Mouse (Mus musculus): ENCODE data around the gene Rgs10. TPM values are rescaled to one million over a fixed set of nuclear protein-coding genes. Genes with fewer than 3 reads are reported as not detected.

Rgs10 gene
- polyA plus RNA-seq, 1 experiment from 2014 or later = 5.9 TPM

- H3K27ac ChIP-seq = no peak overlapping the region
- DNase-seq (ENCODE audit: extremely low spot score, low spot score) = no peak
- no peak overlapping the region for H3K4me3 ChIP-seq
- no peaks in the 10 kb centered on the region for H3K27me3 ChIP-seq (ENCODE audit: poor library complexity, severe bottlenecking)
- 87% methylated on average over 10 of the region's 10 CpGs for WGBS
- no peaks in the 10 kb centered on the region for H3K4me1 ChIP-seq
- 0 out of 2 replicates have a peak, but pooled peaks cover under 1% of the 10 kb centered on the region for H3K9me3 ChIP-seq
- no peaks in the 10 kb centered on the region for H3K36me3 ChIP-seq (replicated peaks)
Observed at GRCm38 (mm10) chr7:128403128-128403527, 15.4 kb downstream of the Rgs10 start.

GRCm38 (mm10) chr7:128402577-128402976, 16.0 kb downstream of the Rgs10 start:
- H3K27ac ChIP-seq = no peak overlapping the region
- H3K27me3 ChIP-seq (ENCODE audit: poor library complexity, severe bottlenecking) = no peaks in the 10 kb centered on the region
- 91% methylated on average over 8 of the region's 8 CpGs for WGBS

DNA sequence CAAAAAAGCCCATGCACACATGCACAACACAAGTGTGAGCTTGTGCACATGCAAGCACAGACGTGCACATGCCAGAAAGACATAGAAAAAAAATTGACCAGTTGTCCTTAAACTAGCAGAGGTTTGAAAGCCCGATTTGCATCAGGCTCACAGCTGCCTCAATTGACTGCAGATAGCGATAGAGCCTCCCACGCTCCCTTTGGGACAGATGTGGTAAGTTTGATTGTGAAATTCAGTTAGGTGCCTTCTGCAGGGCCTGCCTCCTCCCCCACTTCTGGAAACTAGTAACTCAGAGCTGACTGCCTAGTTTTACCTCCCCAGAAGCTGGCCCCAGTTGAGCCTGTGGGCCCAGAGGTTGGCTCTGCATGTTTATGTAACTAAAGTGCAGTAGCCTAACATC, 19.9 kb downstream of the Rgs10 start:
- Histone ChIP-seq H3K4me3 (no peak overlapping the region), H3K27me3 (ENCODE audit: poor library complexity, severe bottlenecking) (no peaks in the 10 kb centered on the region), H3K27ac (no peak overlapping the region), H3K9me3 (no peaks in the 10 kb centered on the region), H3K4me1 (peaks cover 1% of the 10 kb centered on the region; the same call in 1 of the 2 replicates), H3K36me3 (replicated peaks) (no peaks in the 10 kb centered on the region)
- no peak for DNase-seq (ENCODE audit: extremely low spot score, low spot score)
- WGBS = 86% methylated on average over 4 of the region's 4 CpGs

More at GRCm38 (mm10) chr7:128402577-128402976, 16.0 kb downstream of the Rgs10 start:
- Histone ChIP-seq H3K9me3 (no peaks in the 10 kb centered on the region), H3K4me1 (no peaks in the 10 kb centered on the region), H3K36me3 (replicated peaks) (no peaks in the 10 kb centered on the region), H3K4me3 (no peak overlapping the region)
- DNase-seq (ENCODE audit: extremely low spot score, low spot score) = no peak

GRCm38 (mm10) chr7:128397066-128397465, 21.5 kb downstream of the Rgs10 start:
- 76% methylated on average over 2 of the region's 2 CpGs for WGBS
- H3K36me3 ChIP-seq (replicated peaks) = no peaks in the 10 kb centered on the region
- H3K27me3 ChIP-seq (ENCODE audit: poor library complexity, severe bottlenecking) = no peaks in the 10 kb centered on the region
- H3K27ac ChIP-seq = no peak overlapping the region
- no peak overlapping the region for H3K4me3 ChIP-seq
- no peaks in the 10 kb centered on the region for H3K9me3 ChIP-seq
- DNase-seq (ENCODE audit: extremely low spot score, low spot score) = no peak
- peaks cover 17% of the 10 kb centered on the region for H3K4me1 ChIP-seq

DNA sequence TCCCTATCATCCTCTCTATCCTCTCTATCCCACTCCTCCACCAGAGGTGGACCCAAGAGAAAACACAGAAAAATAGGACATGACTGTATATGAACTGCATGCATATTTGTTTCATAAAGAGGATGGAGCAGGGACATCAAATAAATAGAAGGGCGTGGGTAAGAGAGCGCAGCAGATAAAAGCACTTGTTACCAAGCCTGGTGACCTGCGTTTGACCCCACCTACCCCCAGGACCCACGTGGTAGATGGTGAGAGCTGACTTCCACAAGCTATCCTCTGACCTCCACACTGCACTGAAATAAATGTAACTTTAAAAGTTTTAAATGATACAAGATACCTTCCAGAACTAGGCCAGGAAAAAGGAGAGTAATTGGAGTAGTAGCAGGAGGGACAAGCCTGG, 24.8 kb downstream of the Rgs10 start:
- H3K27ac ChIP-seq = no peak overlapping the region
- no peaks in the 10 kb centered on the region for H3K9me3 ChIP-seq
- 70% methylated on average over 4 of the region's 4 CpGs for WGBS
- no peaks in the 10 kb centered on the region for H3K36me3 ChIP-seq (replicated peaks)
- H3K4me3 ChIP-seq = no peak overlapping the region
- no peak for DNase-seq (ENCODE audit: extremely low spot score, low spot score)
- peaks cover 34% of the 10 kb centered on the region for H3K4me1 ChIP-seq
- no peaks in the 10 kb centered on the region for H3K27me3 ChIP-seq (ENCODE audit: poor library complexity, severe bottlenecking)

DNA sequence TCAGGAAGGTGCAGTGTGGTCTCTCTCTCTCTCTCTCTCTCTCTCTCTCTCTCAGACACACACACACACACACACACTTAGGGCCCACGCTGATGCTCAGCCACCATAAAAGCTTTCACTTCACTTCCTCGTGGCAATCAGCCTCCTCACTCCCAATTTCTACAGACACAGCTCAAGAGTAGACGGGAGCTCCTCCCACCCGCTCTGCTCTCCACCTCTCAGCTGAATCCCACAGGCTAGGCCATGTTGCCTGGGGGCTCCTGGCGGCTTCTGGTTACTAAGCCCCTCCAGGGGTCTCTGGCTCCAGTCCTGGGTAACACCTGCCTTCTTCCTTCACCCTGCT, 25.6 kb downstream of the Rgs10 start:
- H3K27ac ChIP-seq = 0 out of 2 replicates have a peak overlapping the region, but pooled peaks have one; percentile 1
- H3K27me3 ChIP-seq (ENCODE audit: poor library complexity, severe bottlenecking) = no peaks in the 10 kb centered on the region
- no peaks in the 10 kb centered on the region for H3K36me3 ChIP-seq (replicated peaks)
- no peak overlapping the region for H3K4me3 ChIP-seq
- H3K4me1 ChIP-seq = peaks cover 38% of the 10 kb centered on the region
- H3K9me3 ChIP-seq = no peaks in the 10 kb centered on the region
- no peak for DNase-seq (ENCODE audit: extremely low spot score, low spot score)
- 48% methylated on average over 5 of the region's 5 CpGs for WGBS

DNA sequence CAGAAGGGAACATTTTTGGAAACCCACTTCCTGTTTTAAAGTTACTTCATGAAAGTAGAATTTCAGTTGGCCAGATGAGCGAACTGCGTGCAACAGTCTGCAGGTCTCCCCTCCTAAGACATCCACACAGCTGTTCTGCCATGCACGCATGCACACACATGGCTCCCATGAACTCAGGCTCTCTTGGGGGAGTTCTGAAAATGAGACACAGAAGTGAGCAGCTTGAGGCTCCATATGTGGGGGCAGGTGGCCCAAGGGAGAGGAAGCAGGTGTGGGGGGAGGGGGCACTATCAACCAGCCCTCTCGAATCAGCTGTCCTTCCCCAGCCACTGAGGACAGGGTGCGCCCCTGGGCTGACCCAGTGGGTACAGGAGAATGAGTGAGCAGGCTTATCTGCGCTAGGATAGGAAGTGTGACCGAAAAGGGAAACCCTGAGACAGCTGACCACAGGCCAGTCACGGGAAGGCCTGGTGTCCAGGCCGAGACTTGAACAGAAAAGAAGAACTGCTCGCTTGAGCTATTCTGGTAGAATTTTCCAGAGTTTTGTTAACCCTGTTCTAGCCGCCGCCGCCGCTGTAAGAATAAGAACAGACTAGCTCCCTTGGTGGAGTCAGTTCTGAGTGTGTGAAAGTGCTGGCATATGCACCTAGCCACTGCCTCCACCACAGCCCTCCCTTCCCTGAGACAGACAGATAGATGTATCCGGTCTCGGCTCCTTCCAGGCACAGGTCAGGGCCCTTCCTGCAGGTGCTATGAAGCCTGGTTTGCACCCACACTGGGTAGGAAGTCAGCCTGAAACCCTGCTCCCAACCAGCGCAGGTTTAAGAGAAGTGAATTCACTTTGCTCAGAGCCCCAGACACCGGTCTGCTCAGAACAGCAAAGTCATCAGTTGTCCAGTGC, 26.2 kb downstream of the Rgs10 start:
- Histone ChIP-seq H3K36me3 (replicated peaks) (no peaks in the 10 kb centered on the region), H3K27me3 (ENCODE audit: poor library complexity, severe bottlenecking) (no peaks in the 10 kb centered on the region), H3K9me3 (no peaks in the 10 kb centered on the region), H3K27ac (no peak overlapping the region), H3K4me3 (no peak overlapping the region), H3K4me1 (peaks cover 38% of the 10 kb centered on the region)
- WGBS = 86% methylated on average over 18 of the region's 18 CpGs
- DNase-seq (ENCODE audit: extremely low spot score, low spot score) = no peak

GRCm38 (mm10) chr7:128391267-128392057, 27.1 kb downstream of the Rgs10 start:
- Histone ChIP-seq H3K36me3 (replicated peaks) (no peaks in the 10 kb centered on the region), H3K4me1 (peaks cover 38% of the 10 kb centered on the region), H3K4me3 (no peak overlapping the region), H3K27me3 (ENCODE audit: poor library complexity, severe bottlenecking) (no peaks in the 10 kb centered on the region), H3K27ac (no peak overlapping the region), H3K9me3 (no peaks in the 10 kb centered on the region)
- no peak for DNase-seq (ENCODE audit: extremely low spot score, low spot score)
- WGBS = 57% methylated on average over 12 of the region's 12 CpGs

DNA sequence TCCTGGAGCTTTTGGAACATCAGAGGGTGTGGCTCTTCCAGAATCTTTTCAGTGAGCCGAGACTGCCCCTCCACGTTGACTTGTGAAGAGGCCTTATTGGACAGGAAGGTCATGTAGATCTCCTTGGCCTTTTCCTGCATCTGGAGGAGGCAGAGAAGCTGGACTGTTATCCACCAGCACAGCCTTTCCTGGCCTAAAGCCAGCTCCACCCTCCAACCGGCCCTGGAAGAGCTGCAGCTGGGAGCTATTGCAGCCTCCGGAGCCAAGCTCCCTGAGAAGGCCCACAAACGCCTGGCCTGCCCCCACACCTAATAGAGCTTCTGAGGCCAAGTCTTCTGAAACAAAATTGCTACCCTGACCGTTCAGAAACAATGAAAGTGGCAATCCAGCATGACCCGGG, 29.6 kb downstream of the Rgs10 start:
- no peaks in the 10 kb centered on the region for H3K27me3 ChIP-seq (ENCODE audit: poor library complexity, severe bottlenecking)
- H3K4me3 ChIP-seq = no peak overlapping the region
- no peaks in the 10 kb centered on the region for H3K9me3 ChIP-seq
- 43% methylated on average over 7 of the region's 7 CpGs for WGBS
- no peak overlapping the region for H3K27ac ChIP-seq
- no peak for DNase-seq (ENCODE audit: extremely low spot score, low spot score)
- H3K36me3 ChIP-seq (replicated peaks) = no peaks in the 10 kb centered on the region
- H3K4me1 ChIP-seq = peaks cover 38% of the 10 kb centered on the region

GRCm38 (mm10) chr7:128383726-128384463, 34.7 kb downstream of the Rgs10 start:
- H3K27me3 ChIP-seq (ENCODE audit: poor library complexity, severe bottlenecking) = no peaks in the 10 kb centered on the region
- no peak overlapping the region for H3K4me3 ChIP-seq
- H3K4me1 ChIP-seq = peaks cover 11% of the 10 kb centered on the region
- WGBS = 84% methylated on average over 10 of the region's 10 CpGs
- H3K36me3 ChIP-seq (replicated peaks) = no peaks in the 10 kb centered on the region
- no peaks in the 10 kb centered on the region for H3K9me3 ChIP-seq
- no peak overlapping the region for H3K27ac ChIP-seq
- no peak for DNase-seq (ENCODE audit: extremely low spot score, low spot score)

DNA sequence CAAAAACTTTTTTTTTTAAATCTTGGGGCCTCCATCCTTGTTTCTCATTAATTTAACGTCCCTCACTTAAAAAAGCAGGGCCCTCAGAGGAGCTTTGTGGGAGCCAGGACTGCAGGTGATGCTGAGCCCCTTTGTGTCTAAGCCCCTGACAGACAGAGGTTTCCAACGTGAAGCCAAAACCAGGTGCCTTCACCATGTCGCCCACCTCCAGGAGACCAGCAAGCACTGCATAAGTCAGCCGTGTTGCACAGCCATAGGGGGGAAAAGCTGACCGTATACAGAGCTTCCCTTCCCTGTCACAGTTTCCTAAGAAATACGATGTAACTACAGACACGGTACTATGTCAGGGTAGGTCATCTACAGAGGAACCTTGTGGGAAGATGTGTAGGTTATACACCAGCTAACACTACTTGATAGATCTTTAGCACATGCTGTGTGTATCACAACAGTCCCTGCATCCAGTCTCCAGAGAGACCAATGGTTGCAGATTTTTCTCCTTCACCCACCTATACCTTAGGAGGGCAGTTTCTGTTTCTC, 35.3 kb downstream of the Rgs10 start:
- WGBS = 90% methylated on average over 7 of the region's 7 CpGs

GRCm38 (mm10) chr7:128382527-128382860, 36.1 kb downstream of the Rgs10 start:
- no peaks in the 10 kb centered on the region for H3K9me3 ChIP-seq
- H3K4me3 ChIP-seq = no peak overlapping the region
- no peaks in the 10 kb centered on the region for H3K27me3 ChIP-seq (ENCODE audit: poor library complexity, severe bottlenecking)
- no peak overlapping the region for H3K27ac ChIP-seq
- no peaks in the 10 kb centered on the region for H3K36me3 ChIP-seq (replicated peaks)
- H3K4me1 ChIP-seq = peaks cover 6% of the 10 kb centered on the region
- DNase-seq (ENCODE audit: extremely low spot score, low spot score) = no peak
- 95% methylated on average over 6 of the region's 6 CpGs for WGBS

More for the DNA sequence above, 35.3 kb downstream of the Rgs10 start:
- DNase-seq (ENCODE audit: extremely low spot score, low spot score) = no peak
- Histone ChIP-seq H3K27ac (no peak overlapping the region), H3K27me3 (ENCODE audit: poor library complexity, severe bottlenecking) (no peaks in the 10 kb centered on the region), H3K9me3 (no peaks in the 10 kb centered on the region), H3K36me3 (replicated peaks) (no peaks in the 10 kb centered on the region), H3K4me3 (no peak overlapping the region), H3K4me1 (peaks cover 6% of the 10 kb centered on the region)

Measured in forebrain, embryonic 10.5 days (tissue).